Mouse (Mus musculus): ENCODE results near the gene Hist1h1c.
"Not testable (repeated sequence)": the region's sequence is repeated elsewhere in the genome, so short reads cannot be mapped to it uniquely, and the experiment has no call there.

Gene Hist1h1c

GRCm38 (mm10) chr13:23738677-23739068 lies at the start of gene Hist1h1c:
Hist1h1c (plus strand) TSS chr13:23738808.
- DNase-seq: peak; percentile 91 to 92

- DNase-seq: no peak
These were observed 49.7 kb upstream of the Hist1h1c start for GRCm38 (mm10) chr13:23688956-23689355.

GRCm38 (mm10) chr13:23689459-23689858 lies 49.1 kb upstream of the Hist1h1c start:
- no peak for DNase-seq

GRCm38 (mm10) chr13:23693856-23694440 lies 44.7 kb upstream of the Hist1h1c start:
- peak; percentile 74 to 83 for DNase-seq

- no peak for DNase-seq
These were observed 43.7 kb upstream of the Hist1h1c start for GRCm38 (mm10) chr13:23694956-23695355.

GRCm38 (mm10) chr13:23695514-23695913 lies 43.1 kb upstream of the Hist1h1c start, which contains the start of gene Hist1h1t:
Hist1h1t (plus strand) TSS chr13:23695814.
- DNase-seq: no peak

GRCm38 (mm10) chr13:23696061-23696474 lies 42.5 kb upstream of the Hist1h1c start:
- DNase-seq: peak in 1 of 2 experiments; percentile 25

- DNase-seq: peak; percentile 52 to 75
These were observed 40.9 kb upstream of the Hist1h1c start for GRCm38 (mm10) chr13:23697491-23698299.

- DNase-seq: peak; percentile 97 to 98
These were observed 40.3 kb upstream of the Hist1h1c start, which contains the start of gene Hist1h4c for GRCm38 (mm10) chr13:23698300-23698693. Hist1h4c (minus strand) TSS chr13:23698454.

- no peak for DNase-seq
These were observed 39.6 kb upstream of the Hist1h1c start for GRCm38 (mm10) chr13:23698996-23699395.

- no peak for DNase-seq
These were observed 38.8 kb upstream of the Hist1h1c start for GRCm38 (mm10) chr13:23699767-23700166.

GRCm38 (mm10) chr13:23700786-23701520 lies 37.7 kb upstream of the Hist1h1c start:
- peak; percentile 79 to 84 for DNase-seq

- DNase-seq: no peak
These were observed 36.4 kb upstream of the Hist1h1c start for GRCm38 (mm10) chr13:23702220-23702619.

GRCm38 (mm10) chr13:23702801-23703200 lies 35.8 kb upstream of the Hist1h1c start:
- DNase-seq: not testable (repeated sequence)

- DNase-seq: no peak
These were observed 32.8 kb upstream of the Hist1h1c start for GRCm38 (mm10) chr13:23705751-23706356.

- no peak for DNase-seq
These were observed 31.8 kb upstream of the Hist1h1c start for GRCm38 (mm10) chr13:23706771-23707170.

GRCm38 (mm10) chr13:23708041-23708440 lies 30.6 kb upstream of the Hist1h1c start:
- no peak for DNase-seq

GRCm38 (mm10) chr13:23708654-23709053 lies 30.0 kb upstream of the Hist1h1c start:
- DNase-seq: peak in 1 of 2 experiments; percentile 37

GRCm38 (mm10) chr13:23709714-23710373 lies 28.8 kb upstream of the Hist1h1c start:
- no peak for DNase-seq

GRCm38 (mm10) chr13:23710374-23711089 lies 28.1 kb upstream of the Hist1h1c start, which contains the start of gene Hfe:
Hfe (minus strand) TSS chr13:23710854.
- DNase-seq: peak; percentile 53 to 76

GRCm38 (mm10) chr13:23716261-23717042 lies 22.2 kb upstream of the Hist1h1c start:
- no peak for DNase-seq
